Mouse (Mus musculus): ENCODE data around the gene Agpat2. TPM values are rescaled to one million over a fixed set of nuclear protein-coding genes. Genes with fewer than 3 reads are reported as not detected.

Agpat2 gene
- polyA plus RNA-seq, 1 experiment from 2014 or later: 65.7 TPM

DNA sequence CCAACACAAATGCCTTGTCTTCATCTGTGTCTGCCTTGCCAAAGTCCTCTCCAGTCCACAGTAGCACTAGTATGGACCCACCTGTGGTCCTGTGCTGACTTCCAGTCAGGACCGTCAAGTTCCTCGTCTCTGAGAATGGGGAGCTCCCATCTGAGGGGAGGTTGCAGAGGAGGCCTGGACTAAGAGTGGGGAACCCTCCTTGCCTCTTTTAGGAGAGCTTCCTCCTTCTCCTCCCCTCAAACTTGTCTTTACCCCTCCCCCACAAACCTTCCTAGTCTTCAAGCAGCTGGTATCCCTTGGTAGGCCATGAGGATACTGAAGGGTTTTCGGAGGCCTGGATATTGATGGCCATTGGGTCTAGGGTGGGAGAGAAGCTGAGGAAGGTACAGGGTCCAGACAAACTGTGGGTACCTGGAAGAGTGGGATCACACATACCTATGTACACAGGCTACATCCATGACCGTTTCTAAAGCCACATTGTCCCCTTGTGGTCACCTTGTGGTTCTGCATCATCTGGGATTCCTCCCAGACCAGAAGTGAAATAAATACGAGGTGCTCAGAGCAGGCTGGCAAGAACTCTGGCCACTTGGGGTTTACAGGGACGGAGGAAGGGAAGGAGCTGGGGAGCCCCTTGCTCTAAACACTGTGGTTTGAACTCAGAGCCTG, 42.7 kb downstream of the Agpat2 start:
- Histone ChIP-seq H3K27ac (ENCODE audit: low read length) (no peak overlapping the region), H3K4me3 (ENCODE audit: low read depth, low read length) (no peak overlapping the region), H3K4me2 (ENCODE audit: low read depth, low read length) (no peak overlapping the region), H3K36me3 (ENCODE audit: control insufficient read depth, insufficient read depth) (no peaks in the 10 kb centered on the region), H3K27me3 (ENCODE audit: control insufficient read depth, insufficient read depth, low read depth, low read length) (no peaks in the 10 kb centered on the region), H3K9me3 (replicated peaks; ENCODE audit: control insufficient read depth, low read length) (no peaks in the 10 kb centered on the region), H3K4me1 (ENCODE audit: control insufficient read depth, low read depth, low read length) (peaks cover 7% of the 10 kb centered on the region), H3K9ac (ENCODE audit: low read depth, low read length) (no peak overlapping the region)
- 25% methylated on average over 6 of the region's 6 CpGs for WGBS (ENCODE audit: insufficient replicate concordance)
- ATAC-seq (ENCODE audit: low read depth): peak; percentile 43; the same call in 1 of the 2 replicates

- Histone ChIP-seq H3K4me1 (ENCODE audit: control insufficient read depth, low read depth, low read length) (peaks cover 15% of the 10 kb centered on the region), H3K4me2 (ENCODE audit: low read depth, low read length) (no peak overlapping the region), H3K4me3 (ENCODE audit: low read depth, low read length) (no peak overlapping the region), H3K36me3 (ENCODE audit: control insufficient read depth, insufficient read depth) (no peaks in the 10 kb centered on the region), H3K9ac (ENCODE audit: low read depth, low read length) (no peak overlapping the region), H3K27ac (ENCODE audit: low read length) (no peak overlapping the region), H3K27me3 (ENCODE audit: control insufficient read depth, insufficient read depth, low read depth, low read length) (no peaks in the 10 kb centered on the region), H3K9me3 (replicated peaks; ENCODE audit: control insufficient read depth, low read length) (no peaks in the 10 kb centered on the region)
- 67% methylated on average over 5 of the region's 5 CpGs for WGBS (ENCODE audit: insufficient replicate concordance)
- no peak for ATAC-seq (ENCODE audit: low read depth)
Observed at GRCm38 (mm10) chr2:26560506-26560905, 43.7 kb downstream of the Agpat2 start.

DNA sequence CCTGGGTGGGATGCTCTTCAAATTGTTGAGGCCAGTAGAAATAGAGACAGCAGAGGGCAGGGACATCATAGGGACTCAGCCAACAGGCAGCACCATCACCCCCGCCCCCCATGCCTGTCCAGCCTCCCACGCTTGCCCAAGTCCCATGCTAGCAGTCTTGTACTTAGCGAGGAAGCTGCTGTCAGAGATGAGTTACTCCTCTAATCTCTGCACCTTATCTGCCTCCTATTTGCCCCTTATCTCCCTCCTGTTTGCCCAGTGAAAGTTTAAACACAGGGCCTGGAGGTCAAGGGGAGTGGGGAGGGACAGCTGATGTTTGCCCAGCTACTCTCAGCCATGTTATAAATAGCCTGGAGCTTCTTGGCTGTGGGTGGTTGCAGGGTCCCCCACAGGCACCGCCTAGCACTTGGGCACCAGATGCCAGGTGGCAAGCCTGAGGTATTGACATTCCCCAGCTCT, 47.7 kb downstream of the Agpat2 start:
- Histone ChIP-seq H3K9ac (ENCODE audit: low read depth, low read length) (no peak overlapping the region), H3K36me3 (ENCODE audit: control insufficient read depth, insufficient read depth) (no peaks in the 10 kb centered on the region), H3K27ac (ENCODE audit: low read length) (no peak overlapping the region), H3K4me1 (ENCODE audit: control insufficient read depth, low read depth, low read length) (peaks cover 27% of the 10 kb centered on the region), H3K4me3 (ENCODE audit: low read depth, low read length) (no peak overlapping the region), H3K9me3 (replicated peaks; ENCODE audit: control insufficient read depth, low read length) (no peaks in the 10 kb centered on the region), H3K27me3 (ENCODE audit: control insufficient read depth, insufficient read depth, low read depth, low read length) (no peaks in the 10 kb centered on the region), H3K4me2 (ENCODE audit: low read depth, low read length) (no peak overlapping the region)
- WGBS (ENCODE audit: insufficient replicate concordance): 41% methylated on average over 4 of the region's 4 CpGs
- peak; percentile 68 for ATAC-seq (ENCODE audit: low read depth)

DNA sequence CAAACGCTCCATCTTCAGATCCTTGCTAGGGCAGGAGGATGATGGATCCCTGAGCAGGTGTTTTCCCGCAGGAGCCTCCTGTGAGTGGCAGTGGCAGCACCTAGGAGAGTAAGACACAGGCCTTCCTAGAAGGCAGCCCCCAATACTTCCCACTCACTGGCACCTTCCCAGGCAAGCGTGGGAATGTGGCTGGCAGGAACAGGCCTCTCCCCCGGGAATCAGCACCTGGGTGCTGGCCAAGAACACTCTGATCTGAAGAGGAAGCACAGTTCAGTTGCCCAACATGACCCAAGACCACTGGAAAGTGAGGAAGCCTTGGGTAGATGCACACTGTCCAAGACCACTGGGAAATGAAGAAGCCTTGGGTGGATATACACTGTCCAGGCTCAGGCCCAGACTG, 49.1 kb downstream of the Agpat2 start:
- Histone ChIP-seq H3K4me1 (ENCODE audit: control insufficient read depth, low read depth, low read length) (peaks cover 38% of the 10 kb centered on the region), H3K4me3 (ENCODE audit: low read depth, low read length) (no peak overlapping the region), H3K27me3 (ENCODE audit: control insufficient read depth, insufficient read depth, low read depth, low read length) (no peaks in the 10 kb centered on the region), H3K27ac (ENCODE audit: low read length) (no peak overlapping the region), H3K36me3 (ENCODE audit: control insufficient read depth, insufficient read depth) (no peaks in the 10 kb centered on the region), H3K9me3 (replicated peaks; ENCODE audit: control insufficient read depth, low read length) (no peaks in the 10 kb centered on the region), H3K4me2 (ENCODE audit: low read depth, low read length) (no peak overlapping the region), H3K9ac (ENCODE audit: low read depth, low read length) (no peak overlapping the region)
- ATAC-seq (ENCODE audit: low read depth): no peak
- WGBS (ENCODE audit: insufficient replicate concordance): 51% methylated on average over 4 of the region's 4 CpGs

DNA sequence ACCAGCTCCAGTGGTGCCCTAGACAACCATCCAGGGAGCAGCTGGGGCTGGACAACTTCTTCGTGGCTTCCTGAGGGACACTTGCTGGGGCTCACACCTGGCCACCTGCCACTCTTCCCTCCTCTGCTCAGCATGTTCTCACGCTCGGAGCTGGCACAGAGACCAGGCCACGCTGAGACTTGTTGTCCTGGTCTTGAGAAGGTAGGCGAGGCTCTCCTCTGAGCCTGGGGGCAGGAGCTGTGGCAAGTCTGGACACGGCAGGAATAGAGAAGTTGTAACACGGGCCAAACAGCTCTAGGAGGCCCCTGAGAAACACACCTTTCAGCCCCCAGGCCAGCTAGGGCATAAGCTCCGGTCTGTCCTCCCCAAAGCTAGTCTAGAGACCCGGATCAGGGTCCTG, 50.3 kb downstream of the Agpat2 start:
- 52% methylated on average over 9 of the region's 9 CpGs for WGBS (ENCODE audit: insufficient replicate concordance)
- ATAC-seq (ENCODE audit: low read depth): no peak
- peaks cover 45% of the 10 kb centered on the region for H3K4me1 ChIP-seq (ENCODE audit: control insufficient read depth, low read depth, low read length)

DNA sequence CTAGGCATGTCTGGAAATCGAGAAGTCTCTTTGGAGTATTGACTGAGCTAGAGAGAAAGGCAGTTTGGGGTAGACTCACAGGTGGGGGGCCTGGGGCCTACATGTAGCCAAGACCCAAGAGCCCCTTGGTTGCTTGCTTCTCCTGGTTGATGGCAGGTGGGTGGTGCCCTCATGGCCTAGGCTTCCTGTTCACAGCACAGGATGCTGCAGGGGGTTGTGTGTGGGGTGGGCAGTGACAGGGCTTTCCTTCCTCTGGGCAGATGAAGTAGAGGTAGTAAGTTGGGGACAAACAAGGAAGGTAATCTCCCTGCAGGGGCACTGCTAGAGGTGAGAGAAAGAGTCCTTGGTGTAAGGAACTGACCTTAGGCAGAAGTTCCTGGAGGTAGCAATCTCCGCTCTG, 52.2 kb downstream of the Agpat2 start:
- ATAC-seq (ENCODE audit: low read depth): no peak
- Histone ChIP-seq H3K36me3 (ENCODE audit: control insufficient read depth, insufficient read depth) (no peaks in the 10 kb centered on the region), H3K27me3 (ENCODE audit: control insufficient read depth, insufficient read depth, low read depth, low read length) (no peaks in the 10 kb centered on the region), H3K9ac (ENCODE audit: low read depth, low read length) (no peak overlapping the region), H3K4me3 (ENCODE audit: low read depth, low read length) (no peak overlapping the region), H3K4me2 (ENCODE audit: low read depth, low read length) (no peak overlapping the region), H3K4me1 (ENCODE audit: control insufficient read depth, low read depth, low read length) (peaks cover 44% of the 10 kb centered on the region), H3K27ac (ENCODE audit: low read length) (0 out of 2 replicates have a peak overlapping the region, but pooled peaks have one; percentile 30), H3K9me3 (replicated peaks; ENCODE audit: control insufficient read depth, low read length) (no peaks in the 10 kb centered on the region)
- WGBS (ENCODE audit: insufficient replicate concordance): 52% methylated on average over 2 of the region's 2 CpGs

More for the DNA sequence above, 50.3 kb downstream of the Agpat2 start:
- Histone ChIP-seq H3K4me2 (ENCODE audit: low read depth, low read length) (no peak overlapping the region), H3K27me3 (ENCODE audit: control insufficient read depth, insufficient read depth, low read depth, low read length) (no peaks in the 10 kb centered on the region), H3K4me3 (ENCODE audit: low read depth, low read length) (no peak overlapping the region), H3K27ac (ENCODE audit: low read length) (no peak overlapping the region), H3K9me3 (replicated peaks; ENCODE audit: control insufficient read depth, low read length) (no peaks in the 10 kb centered on the region), H3K9ac (ENCODE audit: low read depth, low read length) (no peak overlapping the region), H3K36me3 (ENCODE audit: control insufficient read depth, insufficient read depth) (no peaks in the 10 kb centered on the region)

GRCm38 (mm10) chr2:26551446-26551845, 52.8 kb downstream of the Agpat2 start:
- Histone ChIP-seq H3K27ac (ENCODE audit: low read length) (peak overlapping the region; percentile 16; the same call in 1 of the 2 replicates), H3K4me1 (ENCODE audit: control insufficient read depth, low read depth, low read length) (peaks cover 37% of the 10 kb centered on the region), H3K9ac (ENCODE audit: low read depth, low read length) (no peak overlapping the region), H3K4me2 (ENCODE audit: low read depth, low read length) (no peak overlapping the region), H3K36me3 (ENCODE audit: control insufficient read depth, insufficient read depth) (no peaks in the 10 kb centered on the region), H3K27me3 (ENCODE audit: control insufficient read depth, insufficient read depth, low read depth, low read length) (no peaks in the 10 kb centered on the region), H3K9me3 (replicated peaks; ENCODE audit: control insufficient read depth, low read length) (no peaks in the 10 kb centered on the region), H3K4me3 (ENCODE audit: low read depth, low read length) (no peak overlapping the region)
- WGBS (ENCODE audit: insufficient replicate concordance): 32% methylated on average over 8 of the region's 8 CpGs
- ATAC-seq (ENCODE audit: low read depth): no peak

- Histone ChIP-seq H3K4me2 (ENCODE audit: low read depth, low read length) (no peak overlapping the region), H3K9ac (ENCODE audit: low read depth, low read length) (no peak overlapping the region), H3K36me3 (ENCODE audit: control insufficient read depth, insufficient read depth) (no peaks in the 10 kb centered on the region), H3K9me3 (replicated peaks; ENCODE audit: control insufficient read depth, low read length) (no peaks in the 10 kb centered on the region), H3K27me3 (ENCODE audit: control insufficient read depth, insufficient read depth, low read depth, low read length) (no peaks in the 10 kb centered on the region), H3K27ac (ENCODE audit: low read length) (no peak overlapping the region), H3K4me1 (ENCODE audit: control insufficient read depth, low read depth, low read length) (peaks cover 31% of the 10 kb centered on the region), H3K4me3 (ENCODE audit: low read depth, low read length) (no peak overlapping the region)
- ATAC-seq (ENCODE audit: low read depth): no peak
- WGBS (ENCODE audit: insufficient replicate concordance): 24% methylated on average over 3 of the region's 3 CpGs
Observed at GRCm38 (mm10) chr2:26550777-26551176, 53.4 kb downstream of the Agpat2 start.

DNA sequence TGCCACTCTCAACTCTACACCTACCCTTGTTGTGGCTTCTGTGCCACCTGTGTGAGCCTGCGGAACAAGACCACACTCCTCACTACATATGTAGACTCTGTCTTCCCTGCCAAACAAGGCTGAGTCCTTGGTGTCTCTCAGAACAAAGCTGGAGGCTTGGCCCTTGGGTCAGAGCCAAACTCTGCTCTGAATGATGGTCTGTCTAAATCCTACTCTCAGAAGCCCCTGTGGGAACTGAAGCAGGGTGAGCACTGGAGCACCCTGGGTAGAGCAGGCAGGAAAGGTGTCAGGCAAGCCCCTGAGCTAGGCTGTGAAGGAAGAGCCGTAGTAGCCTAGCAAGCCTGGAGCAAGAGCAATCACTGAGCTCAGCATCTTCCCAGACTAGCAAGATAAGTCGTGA, 54.0 kb downstream of the Agpat2 start:
- Histone ChIP-seq H3K9ac (ENCODE audit: low read depth, low read length) (no peak overlapping the region), H3K9me3 (replicated peaks; ENCODE audit: control insufficient read depth, low read length) (no peaks in the 10 kb centered on the region), H3K4me2 (ENCODE audit: low read depth, low read length) (no peak overlapping the region), H3K4me1 (ENCODE audit: control insufficient read depth, low read depth, low read length) (peaks cover 30% of the 10 kb centered on the region), H3K4me3 (ENCODE audit: low read depth, low read length) (no peak overlapping the region), H3K27ac (ENCODE audit: low read length) (peak overlapping the region; percentile 4), H3K36me3 (ENCODE audit: control insufficient read depth, insufficient read depth) (no peaks in the 10 kb centered on the region), H3K27me3 (ENCODE audit: control insufficient read depth, insufficient read depth, low read depth, low read length) (no peaks in the 10 kb centered on the region)
- ATAC-seq (ENCODE audit: low read depth): no peak
- 46% methylated on average over 3 of the region's 3 CpGs for WGBS (ENCODE audit: insufficient replicate concordance)

Measured in liver, embryonic 16.5 days (tissue).